Mouse (Mus musculus): ENCODE results near the gene Hoxc4.
A peak's percentile ranks its signal among the peaks of the same experiment; 100 is the strongest.

Hoxc4 gene

DNA sequence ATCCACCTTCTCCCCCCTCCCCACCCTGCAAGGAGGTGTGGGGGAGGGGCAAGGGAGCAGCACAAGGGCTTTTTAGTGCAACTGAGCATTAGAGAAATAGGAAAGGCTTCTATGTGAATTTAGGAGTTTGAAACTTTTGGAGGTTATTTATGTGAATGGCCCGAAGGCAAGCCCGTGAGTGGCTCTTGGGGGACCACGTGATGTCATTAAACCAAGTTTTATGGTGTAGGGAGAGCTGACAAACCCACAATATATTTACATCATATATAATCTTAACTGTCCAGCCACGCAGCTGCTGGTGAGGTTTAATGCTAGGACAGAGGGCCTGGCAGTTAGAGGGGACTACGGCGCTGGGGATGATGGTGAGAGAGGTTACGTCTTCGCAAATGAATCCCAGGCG is at the start of gene Hoxc4:
Gene Hoxc4 (plus strand): TSS at position 299 of the 400 bp plus-strand sequence.
- no peak for DNase-seq

DNA sequence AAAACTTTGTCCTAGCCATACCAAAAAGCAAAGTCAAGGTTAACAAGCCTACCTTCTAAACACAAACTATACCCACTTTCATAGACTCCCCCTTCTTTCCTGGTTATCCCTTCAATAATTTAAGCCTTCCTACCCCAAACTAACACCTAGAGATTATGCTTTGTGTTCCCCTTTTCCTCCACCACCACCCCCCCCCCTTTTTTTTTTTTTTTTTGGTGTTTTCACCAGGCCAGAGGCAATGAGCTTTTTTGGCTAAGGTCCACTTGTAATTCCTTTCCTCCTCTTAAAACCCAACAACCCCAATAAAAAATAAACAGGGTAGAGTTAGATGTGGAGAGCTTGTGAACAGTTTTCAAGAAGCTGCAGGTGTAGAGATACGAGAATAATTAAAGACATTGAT is 49.4 kb upstream of the Hoxc4 start:
- no peak for DNase-seq

DNA sequence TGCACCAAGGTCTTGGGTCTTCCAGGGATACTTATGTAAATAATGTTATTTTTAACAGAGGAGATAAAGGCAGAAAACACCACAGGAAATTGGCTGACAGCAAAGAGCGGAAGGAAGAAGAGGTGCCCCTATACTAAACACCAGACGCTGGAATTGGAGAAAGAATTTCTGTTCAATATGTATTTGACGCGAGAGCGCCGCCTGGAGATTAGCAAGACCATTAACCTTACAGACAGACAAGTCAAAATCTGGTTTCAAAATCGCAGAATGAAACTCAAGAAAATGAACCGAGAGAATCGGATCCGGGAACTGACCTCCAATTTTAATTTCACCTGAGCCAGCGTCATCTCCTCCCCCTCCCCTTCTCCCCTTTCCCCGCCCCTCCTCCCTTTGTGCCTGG is 48.0 kb upstream of the Hoxc4 start:
- DNase-seq: no peak

DNA sequence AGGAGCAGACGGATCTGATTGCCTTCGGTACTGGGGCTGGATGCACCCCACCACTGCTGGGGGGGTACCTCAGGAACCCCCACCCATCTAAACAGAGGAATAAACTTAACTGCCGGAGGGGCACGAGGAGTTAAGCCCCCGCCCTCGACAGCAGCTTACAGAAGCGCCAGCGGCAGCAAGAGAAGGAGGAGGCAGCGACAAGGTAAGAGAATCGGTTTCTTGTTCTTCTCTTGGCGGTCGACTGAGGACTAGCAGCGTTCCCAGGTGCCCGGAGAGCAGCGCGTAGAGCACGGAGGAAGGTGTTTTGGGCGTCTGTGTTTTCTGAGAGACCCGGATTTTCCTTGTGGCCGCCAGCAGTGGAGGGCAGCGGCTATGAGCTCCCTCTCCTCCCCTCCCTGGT is 46.5 kb upstream of the Hoxc4 start:
- no peak for DNase-seq

DNA sequence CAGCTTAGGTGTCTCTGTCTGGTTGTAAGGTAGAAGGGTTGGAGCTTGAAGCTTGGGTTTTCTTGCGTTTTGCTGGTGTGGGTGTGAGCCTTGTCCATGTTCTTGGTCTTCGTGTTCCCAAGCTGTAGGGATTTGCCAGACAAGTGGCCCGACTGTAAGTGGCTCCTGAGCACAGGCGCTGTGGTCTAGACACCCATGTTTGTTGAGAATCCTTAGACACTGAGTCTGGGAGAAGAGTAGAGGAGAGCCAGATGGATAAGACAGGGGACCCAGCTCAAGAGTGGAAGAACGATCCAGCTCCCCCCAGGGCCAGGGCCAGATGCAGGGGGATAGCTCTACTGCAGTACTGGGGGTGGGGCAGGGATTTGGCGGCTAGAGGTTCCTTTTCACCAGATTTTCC is 46.0 kb upstream of the Hoxc4 start:
- DNase-seq: no peak

DNA sequence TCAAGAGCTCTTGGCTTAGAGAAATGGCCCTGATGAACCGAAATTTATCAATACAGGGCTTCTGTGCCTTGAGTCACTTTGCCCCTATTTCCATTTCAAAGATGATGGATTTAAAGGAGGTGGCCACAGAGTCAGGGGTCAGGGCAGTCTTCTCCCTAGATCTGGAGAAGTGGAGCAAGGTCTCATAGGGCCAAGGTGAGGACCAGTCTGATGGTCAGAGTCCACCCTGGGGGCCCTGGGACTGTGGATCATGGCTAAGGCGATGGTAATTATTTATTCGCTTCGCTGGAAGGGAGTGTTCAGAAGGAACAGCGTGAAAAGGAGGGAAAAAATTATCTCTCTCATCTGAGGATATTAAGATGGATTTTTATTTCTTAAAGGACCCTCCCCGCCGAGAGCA is 43.7 kb upstream of the Hoxc4 start:
- no peak for DNase-seq

DNA sequence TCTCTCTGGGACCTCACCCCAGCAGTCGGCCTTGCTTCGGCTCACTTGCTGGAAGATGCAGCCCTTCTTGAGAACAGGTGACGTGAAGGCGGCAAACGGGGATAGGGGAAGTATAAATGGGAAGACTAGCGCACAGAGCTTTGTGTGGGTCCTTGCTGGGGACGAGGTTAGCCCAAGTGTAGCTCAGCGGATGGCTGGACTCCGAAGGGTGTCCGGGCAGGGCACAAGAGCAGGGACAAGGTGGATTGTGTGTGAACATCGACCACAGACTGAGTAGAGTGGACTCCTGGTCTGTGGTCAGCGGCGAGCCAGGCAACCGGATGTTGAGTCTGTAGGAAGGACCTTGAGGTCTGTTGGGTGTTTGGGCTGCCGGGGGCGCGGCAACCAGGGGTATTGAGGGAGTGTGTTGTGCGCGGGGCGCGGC is 43.0 kb upstream of the Hoxc4 start:
- DNase-seq: no peak

DNA sequence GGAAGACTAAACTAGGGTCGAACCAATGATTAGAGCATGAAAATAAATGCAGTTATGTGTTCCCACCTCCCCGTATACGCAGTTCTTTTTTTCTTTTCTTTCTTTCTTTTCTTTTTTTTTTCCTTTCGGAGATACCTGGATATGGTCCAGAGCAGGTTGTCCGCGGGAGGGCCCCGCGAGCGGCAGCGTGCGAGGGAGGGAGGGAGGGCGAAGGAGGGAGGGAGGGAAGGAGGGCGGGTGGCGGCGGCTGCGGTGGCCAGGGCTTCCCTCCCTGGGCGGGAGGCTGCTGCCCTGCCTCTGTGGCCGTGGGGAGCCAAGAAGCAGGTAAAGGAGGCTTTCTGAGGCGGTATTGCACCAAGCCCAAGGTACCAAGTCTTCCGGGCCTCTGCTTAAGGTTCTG is 42.6 kb upstream of the Hoxc4 start, which contains the start of gene Hoxc9:
Gene Hoxc9 (plus strand): TSS at position 269 of the 400 bp plus-strand sequence.
- no peak for DNase-seq

DNA sequence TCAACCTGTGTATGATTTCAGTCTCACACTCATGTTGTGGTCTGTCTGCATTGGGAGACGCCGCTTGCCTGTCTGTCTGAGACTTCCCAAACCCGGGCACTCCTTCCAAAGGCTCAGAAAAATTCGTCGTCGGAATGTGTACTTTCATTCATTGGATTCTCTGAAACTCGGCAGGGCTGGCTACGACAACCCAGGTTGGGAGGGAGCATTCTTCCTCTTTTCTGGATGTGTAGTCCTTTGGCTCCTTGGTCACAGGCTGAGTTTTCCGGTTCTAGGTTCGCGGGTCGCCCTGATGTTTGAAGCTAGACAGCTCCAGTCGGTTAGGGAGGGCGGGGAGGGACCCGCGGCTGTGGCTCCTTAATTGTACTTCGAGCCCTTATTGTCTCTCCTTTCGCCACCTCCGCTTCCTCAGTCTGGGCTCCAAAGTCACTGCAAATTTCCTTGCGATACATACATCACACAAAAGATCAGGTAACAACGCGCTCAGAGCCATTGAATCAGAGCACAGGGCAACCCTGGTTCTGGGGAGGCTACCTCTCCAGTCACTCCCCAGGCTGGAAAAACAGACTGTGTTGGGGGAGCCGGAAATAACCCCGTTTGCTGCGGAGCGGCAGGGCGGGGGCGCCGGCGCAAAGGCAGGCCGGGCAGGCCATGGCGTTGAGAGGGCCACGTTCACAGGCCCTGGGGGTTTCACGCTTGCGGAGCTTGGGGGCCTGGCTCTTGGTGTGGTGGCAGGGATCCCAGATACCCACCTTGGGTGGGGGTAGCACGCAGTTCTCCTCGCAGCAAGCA is 41.9 kb upstream of the Hoxc4 start:
- no peak for DNase-seq

DNA sequence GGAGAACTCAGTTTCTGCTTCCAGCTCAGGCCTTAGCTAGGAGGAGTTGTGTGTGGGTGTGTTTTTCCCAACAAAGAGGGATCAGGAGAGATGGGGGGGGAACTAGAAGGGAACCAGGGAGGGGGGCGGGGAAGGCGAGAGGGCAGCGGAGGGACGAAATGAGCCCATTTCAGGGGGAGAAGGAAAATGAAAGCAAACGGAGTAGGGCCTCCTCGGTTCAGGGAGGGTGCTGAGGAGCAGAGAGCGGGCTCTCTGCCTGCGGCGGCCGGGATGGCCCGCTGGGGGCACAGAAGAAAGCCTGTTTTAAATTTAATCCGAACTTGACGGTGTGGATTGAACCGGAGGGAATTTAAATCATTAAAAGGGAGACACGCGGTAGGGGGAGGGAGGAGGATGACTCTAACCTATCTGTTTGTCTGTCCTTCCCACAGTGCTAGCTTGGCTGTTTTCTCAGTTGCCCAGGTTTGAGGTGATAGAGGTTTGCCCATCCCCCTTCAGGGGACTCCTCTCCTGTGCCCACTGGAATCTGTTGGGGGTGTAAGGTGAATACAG is 41.2 kb upstream of the Hoxc4 start:
- no peak for DNase-seq

DNA sequence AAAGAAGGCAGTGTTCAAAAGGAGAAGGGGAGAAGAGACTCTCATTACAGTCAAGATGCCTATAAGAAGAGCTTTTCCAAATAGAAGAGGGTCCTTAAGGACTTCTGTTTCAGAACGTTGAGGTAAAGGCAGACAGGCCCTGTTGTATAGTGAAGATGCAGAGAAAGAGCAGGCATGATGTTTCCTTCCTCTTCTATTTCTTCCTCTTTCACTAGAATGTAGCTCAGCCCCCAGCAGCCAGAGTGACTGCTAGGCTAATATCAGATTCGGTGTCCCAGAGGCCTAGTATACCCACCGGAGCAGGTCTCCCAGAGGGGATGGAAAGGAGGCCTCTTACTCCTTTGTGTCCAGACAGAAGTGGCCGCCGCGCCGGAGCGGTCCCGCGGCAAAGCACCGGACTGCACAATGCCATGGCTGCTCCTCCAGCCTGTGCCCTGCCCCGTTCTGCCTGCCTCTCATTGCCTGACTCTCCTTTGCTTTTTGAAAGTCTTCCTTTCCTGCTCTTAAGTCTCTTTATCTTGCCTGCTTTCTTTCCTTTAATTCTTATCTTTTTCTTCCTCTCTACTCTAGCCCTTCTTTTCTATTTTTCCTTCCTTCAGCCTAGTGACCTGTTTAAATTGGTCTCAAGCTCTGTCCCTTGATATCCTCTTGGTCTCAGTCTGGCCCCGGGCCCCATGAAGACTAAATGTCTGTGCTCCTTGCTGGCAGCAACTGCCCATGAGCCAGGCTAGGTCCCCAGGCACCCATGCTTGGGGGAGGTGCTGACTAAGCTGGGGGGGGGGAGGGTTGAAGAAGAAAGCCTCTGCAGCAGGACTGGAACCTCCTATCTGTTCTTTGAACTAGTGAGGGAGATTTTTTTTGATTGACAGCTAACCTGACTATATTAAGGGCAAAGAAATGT is 39.9 kb upstream of the Hoxc4 start:
- no peak for DNase-seq

DNA sequence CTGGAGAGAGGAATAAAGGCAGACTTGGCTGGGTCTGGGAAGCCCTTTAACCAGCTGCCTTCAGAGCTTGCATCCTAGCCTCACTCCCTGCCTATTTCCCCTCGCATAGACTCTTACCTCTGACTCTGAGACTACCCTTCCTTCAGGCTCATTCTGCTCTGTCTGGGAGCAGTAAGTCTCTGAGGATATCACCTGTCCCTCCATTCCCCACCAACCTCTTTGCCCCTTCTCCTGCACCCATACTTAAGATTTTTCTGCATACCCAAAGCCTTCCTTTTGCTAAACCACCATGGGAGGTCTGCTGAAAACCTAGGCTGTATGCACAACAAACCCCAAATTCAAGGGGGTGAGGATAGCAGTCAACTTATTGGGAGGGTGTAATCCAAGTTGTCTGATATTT is 38.8 kb upstream of the Hoxc4 start:
- no peak for DNase-seq

DNA sequence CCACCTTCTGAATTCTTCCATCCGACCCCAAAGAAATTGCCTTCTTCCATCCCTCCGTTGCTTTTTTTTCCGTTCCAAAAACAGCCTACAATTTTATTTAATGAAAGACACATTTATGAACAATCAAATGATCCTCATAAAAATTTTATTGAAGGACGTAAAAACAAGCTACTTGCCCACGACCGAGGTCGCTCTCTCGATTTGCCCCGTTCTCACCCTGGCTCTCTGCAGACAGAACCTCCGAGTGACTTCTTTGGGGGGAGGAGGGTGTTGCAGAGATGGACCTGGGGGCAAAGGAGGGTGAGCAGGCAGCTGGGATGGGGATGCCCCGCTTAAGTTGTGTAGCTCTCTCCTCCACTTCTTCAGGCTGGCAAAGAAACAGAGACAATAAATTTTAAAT is 38.4 kb upstream of the Hoxc4 start:
- no peak for DNase-seq

DNA sequence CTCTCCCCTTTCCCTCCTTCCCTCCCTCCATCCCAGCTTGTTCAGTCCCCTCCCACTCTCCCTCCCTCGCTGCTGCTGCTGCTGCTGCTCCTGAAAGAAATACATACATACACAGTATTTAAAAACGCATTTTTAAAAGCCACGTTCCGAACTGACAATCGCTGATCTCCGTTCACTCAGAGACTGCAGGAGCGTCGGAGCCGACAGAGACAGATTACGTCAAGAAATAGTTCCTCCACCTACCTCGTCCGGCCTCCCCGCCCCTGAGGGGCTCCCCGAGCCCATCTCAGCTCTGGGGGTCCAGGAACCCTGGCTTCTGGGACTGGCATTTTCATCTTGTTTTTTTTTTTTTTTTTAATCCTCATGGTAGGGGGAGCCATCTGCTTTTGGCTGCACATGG is 37.8 kb upstream of the Hoxc4 start:
- DNase-seq: no peak

DNA sequence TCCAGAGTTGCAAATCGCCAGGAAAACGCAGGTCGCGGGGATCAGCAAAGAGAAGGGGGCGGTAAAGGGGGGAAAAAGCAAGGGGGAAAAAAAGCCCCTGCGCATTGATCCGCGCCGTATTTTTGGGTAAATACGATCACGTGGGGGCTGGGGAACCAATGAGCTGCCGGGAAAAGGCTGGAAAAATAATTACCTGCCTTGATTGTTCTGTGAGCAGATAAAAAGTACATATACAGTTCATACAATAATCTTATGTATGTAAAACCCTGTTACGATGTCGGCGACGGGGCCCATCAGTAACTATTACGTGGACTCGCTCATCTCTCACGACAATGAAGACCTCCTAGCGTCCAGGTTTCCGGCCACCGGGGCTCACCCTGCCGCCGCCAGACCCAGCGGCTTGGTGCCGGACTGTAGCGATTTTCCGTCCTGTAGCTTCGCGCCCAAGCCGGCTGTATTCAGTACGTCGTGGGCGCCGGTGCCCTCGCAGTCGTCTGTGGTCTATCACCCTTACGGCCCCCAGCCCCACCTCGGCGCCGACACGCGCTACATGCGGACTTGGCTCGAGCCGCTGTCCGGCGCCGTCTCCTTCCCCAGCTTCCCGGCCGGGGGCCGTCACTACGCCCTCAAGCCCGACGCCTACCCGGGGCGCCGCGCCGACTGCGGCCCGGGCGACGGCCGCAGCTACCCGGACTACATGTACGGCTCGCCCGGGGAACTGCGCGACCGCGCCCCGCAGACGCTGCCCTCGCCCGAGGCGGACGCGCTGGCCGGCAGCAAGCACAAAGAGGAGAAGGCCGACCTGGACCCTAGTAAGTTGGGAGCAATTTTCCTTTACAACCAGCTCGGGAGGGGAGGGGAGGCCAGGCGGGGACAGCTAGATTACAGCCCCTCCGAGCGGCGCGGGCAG is 37.1 kb upstream of the Hoxc4 start:
- no peak for DNase-seq

DNA sequence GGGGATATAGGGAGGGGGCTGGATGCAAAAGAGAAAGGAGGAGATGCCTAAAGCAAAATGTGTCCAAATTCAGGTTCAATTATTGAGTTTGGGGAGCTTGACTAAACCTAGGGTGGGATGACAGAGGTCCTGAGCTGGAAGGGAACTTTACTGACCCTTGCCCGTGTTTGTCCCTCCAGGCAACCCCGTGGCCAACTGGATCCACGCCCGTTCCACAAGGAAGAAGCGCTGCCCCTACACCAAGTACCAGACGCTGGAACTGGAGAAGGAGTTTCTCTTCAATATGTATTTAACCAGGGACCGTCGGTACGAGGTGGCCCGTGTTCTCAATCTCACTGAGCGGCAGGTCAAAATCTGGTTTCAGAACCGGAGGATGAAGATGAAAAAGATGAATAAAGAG is 35.0 kb upstream of the Hoxc4 start:
- DNase-seq: no peak

DNA sequence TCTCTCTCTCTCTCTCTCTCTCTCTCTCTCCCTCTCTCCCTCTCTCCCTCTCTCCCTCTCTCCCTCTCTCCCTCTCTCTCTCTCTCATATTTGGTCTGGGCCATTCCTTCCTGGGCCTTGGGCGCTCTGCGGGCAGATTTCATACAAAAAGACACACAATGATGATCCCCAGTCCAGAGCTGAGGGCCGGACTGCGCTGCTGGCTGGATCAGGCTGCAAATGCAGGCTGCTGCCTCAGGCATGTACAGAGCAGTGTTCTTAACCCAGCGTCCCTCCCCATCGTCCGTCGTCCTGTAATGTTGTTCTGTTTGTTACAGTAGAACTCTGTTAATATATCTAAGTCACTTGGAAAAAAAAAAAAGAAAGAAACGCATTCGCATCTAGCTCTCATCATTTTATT is 34.2 kb upstream of the Hoxc4 start:
- DNase-seq: no peak

DNA sequence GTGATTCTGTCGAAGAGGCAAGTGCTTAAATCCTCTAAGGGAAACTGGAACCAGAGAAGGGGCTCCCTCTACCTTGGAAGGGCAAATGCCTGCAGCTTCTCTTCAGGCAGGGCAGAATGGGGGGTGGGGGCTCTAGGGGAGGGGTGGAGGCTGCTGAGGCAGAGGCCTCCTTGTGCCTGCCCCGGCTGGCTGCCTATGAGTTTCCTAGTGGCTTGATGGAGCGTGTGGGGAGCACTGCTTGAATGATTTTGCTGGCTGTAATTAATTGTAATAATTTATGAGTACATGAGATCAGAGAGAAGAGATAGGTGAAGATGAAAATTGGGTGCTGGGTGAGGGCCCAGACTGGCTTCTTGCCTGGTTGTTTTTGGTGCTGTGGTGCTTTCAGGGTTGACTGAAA is 33.8 kb upstream of the Hoxc4 start:
- DNase-seq: no peak

DNA sequence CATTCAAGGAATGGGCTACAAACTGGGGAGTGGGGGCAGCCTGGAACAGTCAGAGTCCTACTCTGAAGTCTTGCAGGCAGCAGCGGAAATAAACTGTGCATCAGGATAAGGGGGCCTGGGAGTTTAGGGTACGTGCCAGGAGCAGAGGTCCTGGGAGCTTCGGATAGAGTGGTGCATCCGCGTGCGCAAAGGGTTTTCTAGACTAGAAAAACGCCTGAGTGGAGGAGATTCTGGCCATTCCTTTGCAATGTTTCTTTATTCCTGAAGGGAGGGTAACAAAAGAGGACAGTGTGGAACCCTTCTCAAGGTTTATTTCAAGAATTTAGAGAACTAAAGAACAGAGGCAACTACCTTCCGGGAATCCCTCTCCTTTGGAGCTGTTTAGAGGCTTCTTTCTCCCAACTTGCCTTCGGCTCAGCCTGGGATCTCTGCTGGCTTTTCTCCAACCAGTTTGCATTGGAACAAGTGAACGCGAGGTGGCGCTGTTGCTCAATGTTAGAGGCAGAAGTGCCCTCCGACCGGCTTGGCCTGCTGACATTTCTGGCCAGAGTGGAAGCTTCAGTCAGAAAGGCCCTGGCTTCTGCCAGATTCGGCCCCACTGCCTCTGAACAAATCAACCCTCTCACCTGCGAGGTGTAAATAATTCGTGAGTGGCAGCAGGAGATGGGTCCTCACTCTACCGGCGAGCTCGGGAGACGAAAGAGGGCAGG is 31.5 kb upstream of the Hoxc4 start:
- peak; percentile 88 for DNase-seq

DNA sequence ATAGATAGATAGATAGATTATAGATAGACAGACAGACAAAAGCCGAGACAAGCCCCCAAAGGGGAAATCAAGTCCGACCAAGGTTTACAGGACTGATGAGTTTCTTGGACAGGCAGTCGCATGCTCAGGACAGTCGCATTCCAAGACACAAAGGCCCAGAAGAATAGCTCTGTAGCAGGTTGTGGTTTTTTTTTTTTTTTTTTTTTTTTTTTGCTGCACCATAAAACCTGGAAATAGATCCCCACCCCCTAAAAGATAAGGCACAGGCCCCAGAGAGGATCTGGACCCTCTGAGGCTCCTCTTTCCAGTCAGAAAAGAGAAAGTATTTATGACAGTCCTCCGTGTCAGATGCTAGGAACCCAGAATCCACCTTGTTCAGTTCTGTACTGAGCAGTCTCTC is 30.7 kb upstream of the Hoxc4 start:
- no peak for DNase-seq

DNA sequence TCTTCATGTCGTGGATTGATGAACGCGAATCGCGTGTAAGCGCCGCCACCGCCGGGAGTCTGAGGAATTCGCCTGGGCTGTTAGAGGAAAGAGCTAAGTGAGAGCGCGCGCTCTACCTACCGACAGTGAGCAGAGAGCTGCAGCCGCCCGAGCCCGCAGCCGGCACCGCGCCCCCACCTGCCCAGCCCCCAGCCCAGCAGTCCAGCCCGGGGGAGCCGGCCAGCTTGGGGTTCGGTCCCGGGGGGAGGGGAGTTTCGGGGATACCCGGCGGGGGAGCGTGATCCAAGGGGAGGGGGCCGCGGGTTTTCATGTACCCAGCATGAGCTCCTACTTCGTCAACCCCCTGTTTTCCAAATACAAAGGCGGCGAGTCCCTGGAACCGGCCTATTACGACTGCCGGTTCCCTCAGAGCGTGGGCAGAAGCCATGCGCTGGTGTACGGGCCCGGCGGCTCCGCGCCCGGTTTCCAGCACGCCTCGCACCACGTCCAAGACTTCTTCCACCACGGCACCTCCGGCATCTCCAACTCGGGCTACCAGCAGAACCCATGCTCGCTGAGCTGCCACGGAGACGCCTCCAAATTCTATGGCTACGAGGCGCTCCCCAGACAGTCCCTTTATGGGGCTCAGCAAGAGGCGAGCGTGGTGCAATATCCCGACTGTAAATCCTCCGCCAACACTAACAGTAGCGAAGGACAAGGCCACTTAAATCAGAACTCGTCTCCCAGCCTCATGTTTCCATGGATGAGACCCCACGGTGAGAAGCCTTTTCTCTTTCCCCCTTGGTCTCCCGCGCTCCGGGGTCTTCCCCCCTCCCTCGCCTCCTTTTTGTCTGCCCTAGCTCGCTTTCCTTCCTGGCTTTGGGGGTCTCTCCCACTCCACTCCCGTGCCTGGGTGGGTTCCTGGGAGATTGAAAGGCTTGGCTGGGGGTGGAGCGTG is 28.0 kb upstream of the Hoxc4 start, which contains the start of gene Hoxc8:
Gene Hoxc8 (plus strand): TSS at position 147 of the 937 bp plus-strand sequence.
- DNase-seq: no peak
